Mouse (Mus musculus) hindbrain, embryonic 12.5 days (tissue): ENCODE measurements around the gene Actr8. TPM values are rescaled to one million over a fixed set of nuclear protein-coding genes. Genes with fewer than 3 reads are reported as not detected.

Experiments used
- ATAC-seq: fragments of 200-750 bp; cut with Nextera tagmentation; 2 replicates; pipeline ENCODE4 v1.8.0; 2017; ENCODE audit warnings: moderate TSS enrichment; ENCODE audit not compliant: low FRiP score
- H3K27ac ChIP-seq: fragments of 300-500 bp; sonication (generic); 2 replicates; pipeline ENCODE4 v1.5.1; 2016; ENCODE audit warnings: mild to moderate bottlenecking
- H3K27me3 ChIP-seq: fragments of 300-500 bp; sonication (generic); 2 replicates; pipeline ENCODE4 v1.6.1; 2016; ENCODE audit warnings: mild to moderate bottlenecking
- H3K36me3 ChIP-seq: fragments of 300-500 bp; sonication (generic); 2 replicates; pipeline ENCODE4 v1.6.1; 2016; ENCODE audit warnings: mild to moderate bottlenecking
- H3K4me1 ChIP-seq: fragments of 300-500 bp; sonication (generic); 2 replicates; pipeline ENCODE4 v1.6.1; 2016
- H3K4me2 ChIP-seq: fragments of 300-500 bp; sonication (generic); replicated peaks from 2 replicates; pipeline ENCODE4 v1.6.1; 2016; ENCODE audit warnings: mild to moderate bottlenecking
- H3K4me3 ChIP-seq: fragments of 300-500 bp; sonication (generic); 2 replicates; pipeline ENCODE4 v1.5.1; 2016; ENCODE audit warnings: mild to moderate bottlenecking
- H3K9ac ChIP-seq: fragments of 300-500 bp; sonication (generic); 2 replicates; pipeline ENCODE4 v1.6.1; 2016; ENCODE audit warnings: mild to moderate bottlenecking, moderate library complexity
- H3K9me3 ChIP-seq: fragments of 300-500 bp; sonication (generic); replicated peaks from 2 replicates; pipeline ENCODE4 v1.6.1; 2016; ENCODE audit warnings: mild to moderate bottlenecking
- WGBS: fragments of 180-500 bp; shearing (Covaris S2); methylation state at CpG from one replicate; pipeline ENCODE4 v1.1.7; 2016; 5-methylcytosine and 5-hydroxymethylcytosine counted together
- polyA plus RNA-seq: library from polyadenylated mRNA; unstranded; fragments of >200 nt; fragmentation: Nextera tagmentation; extraction: Ambion mirVana; gene quantifications from 2 replicates; pipeline ENCODE4 v1.2.1, GENCODE M21; 2016

Actr8 gene
- polyA plus RNA-seq, 1 experiment from 2014 or later, result 87.1 TPM

DNA sequence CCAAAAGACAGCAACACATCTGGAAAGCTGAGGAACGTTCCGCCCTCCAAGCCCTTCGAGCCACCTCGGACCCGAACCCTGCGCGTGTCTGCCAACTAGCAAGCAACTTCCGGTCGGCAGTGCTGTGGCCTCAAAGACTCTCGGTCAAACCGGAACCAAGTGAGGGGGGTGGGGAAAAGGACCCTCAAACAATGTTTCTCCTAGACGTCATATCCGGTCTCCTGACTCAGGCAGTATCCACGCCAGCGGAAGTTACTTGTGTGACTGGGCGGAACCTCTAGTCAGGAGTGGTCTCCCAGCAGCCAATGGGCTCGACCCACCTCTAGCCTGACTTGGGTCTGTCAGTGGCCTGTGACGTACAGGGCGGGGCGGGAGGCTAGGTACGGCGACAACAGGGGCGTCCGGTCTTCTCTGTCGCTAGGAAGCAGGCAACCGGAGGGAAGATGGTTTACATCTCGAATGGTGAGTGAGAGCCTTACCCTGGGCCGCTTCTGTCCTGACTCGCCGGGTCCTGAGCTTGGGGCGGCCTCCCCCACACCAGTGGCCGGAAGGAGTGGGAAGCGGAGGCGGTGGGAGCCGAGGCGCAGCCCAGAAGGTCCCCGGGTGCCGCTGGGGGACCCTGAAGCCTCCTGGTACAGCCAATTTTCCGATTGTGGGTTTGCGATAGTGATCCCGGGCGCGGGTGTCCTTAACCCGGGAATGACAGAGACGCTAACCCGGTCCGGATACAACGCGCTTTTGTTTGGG, 9.9 kb upstream of the Actr8 start, which contains the start of gene Selenok:
TSS of gene Selenok (plus strand) at position 234 of the 747 bp plus-strand sequence.
- peak; percentile 100 for ATAC-seq
- Histone ChIP-seq H3K27ac (peak within 1 kb of the TSS; percentile 86), H3K4me3 (peak within 1 kb of the TSS; percentile 91), H3K36me3 (peaks cover 28% of the 10 kb centered on the region), H3K9ac (peak within 1 kb of the TSS; percentile 91), H3K9me3 (no peaks in the 10 kb centered on the region), H3K4me2 (peak within 1 kb of the TSS; percentile 60), H3K4me1 (peaks cover 18% of the 10 kb centered on the region), H3K27me3 (no peaks in the 10 kb centered on the region)
- WGBS, result under 1% methylated on average over 49 of the region's 49 CpGs

DNA sequence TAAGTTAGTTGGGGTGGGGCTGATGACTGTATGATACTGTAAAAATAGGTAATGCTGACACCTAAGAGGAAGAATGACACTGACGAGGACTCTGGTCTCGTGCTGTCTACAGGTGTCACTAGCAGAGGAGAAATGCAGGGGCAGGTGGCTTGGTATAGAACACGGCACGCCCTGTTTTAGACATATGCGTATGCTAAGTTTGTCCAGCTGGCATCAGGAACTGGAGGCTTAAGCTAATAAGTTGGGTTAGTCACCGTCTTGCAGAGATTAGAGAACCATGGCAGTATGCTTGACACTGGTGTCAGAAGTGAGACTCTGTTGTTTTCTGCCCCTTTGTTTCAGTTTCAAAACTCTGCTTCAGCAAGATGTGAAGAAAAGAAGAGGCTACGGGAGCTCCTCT, 6.7 kb upstream of the Actr8 start:
- 96% methylated on average over 7 of the region's 7 CpGs for WGBS

DNA sequence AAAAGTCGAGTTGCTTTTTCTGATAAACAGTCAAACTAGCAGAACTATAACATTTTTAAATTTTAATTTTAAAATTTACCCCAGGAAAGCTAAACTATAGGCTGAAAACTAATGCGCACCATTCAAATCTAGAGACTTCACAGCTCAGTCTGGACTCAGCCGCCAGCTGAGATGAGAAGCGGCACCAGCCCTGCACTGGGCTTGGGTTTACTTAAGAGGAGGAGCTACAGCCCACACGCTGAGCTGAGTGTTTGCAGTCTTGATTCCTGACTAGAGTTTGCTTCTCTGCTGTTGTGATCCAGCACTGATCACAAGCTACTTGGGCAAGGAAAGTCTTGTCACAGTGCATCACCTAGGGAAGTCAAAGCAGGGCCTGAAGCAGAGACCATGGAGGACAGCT, 6.1 kb upstream of the Actr8 start:
- Histone ChIP-seq H3K27me3 (no peaks in the 10 kb centered on the region), H3K36me3 (peaks cover 60% of the 10 kb centered on the region), H3K9ac (no peak overlapping the region), H3K4me2 (no peak overlapping the region), H3K9me3 (no peaks in the 10 kb centered on the region), H3K27ac (no peak overlapping the region), H3K4me3 (no peak overlapping the region), H3K4me1 (peaks cover 17% of the 10 kb centered on the region)
- WGBS, result 82% methylated on average over 5 of the region's 5 CpGs
- no peak for ATAC-seq

More for the DNA sequence above, 6.7 kb upstream of the Actr8 start:
- H3K9me3 ChIP-seq, result no peaks in the 10 kb centered on the region
- no peak overlapping the region for H3K4me3 ChIP-seq
- H3K27me3 ChIP-seq, result no peaks in the 10 kb centered on the region
- no peak overlapping the region for H3K9ac ChIP-seq
- no peak overlapping the region for H3K4me2 ChIP-seq
- H3K27ac ChIP-seq, result no peak overlapping the region
- no peak for ATAC-seq
- peaks cover 18% of the 10 kb centered on the region for H3K4me1 ChIP-seq
- H3K36me3 ChIP-seq, result peaks cover 56% of the 10 kb centered on the region

DNA sequence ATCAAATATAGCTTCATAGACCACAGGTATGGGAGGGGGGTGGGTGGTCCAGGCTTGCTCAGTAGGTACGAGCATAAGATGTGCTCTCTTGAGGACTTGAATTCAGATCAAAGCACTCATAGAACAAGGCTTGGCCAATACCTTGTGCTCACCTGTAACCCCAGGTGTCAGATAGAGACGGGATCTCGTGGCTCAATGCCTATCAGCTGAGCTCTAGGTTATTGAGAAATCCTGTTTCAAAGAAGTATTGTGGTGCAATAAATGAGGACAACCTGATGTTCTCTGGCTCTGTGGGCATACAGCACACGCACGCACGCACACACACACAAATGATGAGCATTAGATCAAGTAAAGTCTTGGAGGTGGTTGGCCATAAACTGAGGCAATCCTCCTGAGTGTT, 1.2 kb upstream of the Actr8 start:
- Histone ChIP-seq H3K4me1 (peaks cover 9% of the 10 kb centered on the region), H3K27me3 (no peaks in the 10 kb centered on the region), H3K4me2 (no peak overlapping the region), H3K9ac (no peak overlapping the region), H3K9me3 (no peaks in the 10 kb centered on the region), H3K36me3 (peaks cover 68% of the 10 kb centered on the region), H3K27ac (no peak overlapping the region), H3K4me3 (no peak overlapping the region)
- ATAC-seq, result no peak
- WGBS, result 97% methylated on average over 6 of the region's 6 CpGs

DNA sequence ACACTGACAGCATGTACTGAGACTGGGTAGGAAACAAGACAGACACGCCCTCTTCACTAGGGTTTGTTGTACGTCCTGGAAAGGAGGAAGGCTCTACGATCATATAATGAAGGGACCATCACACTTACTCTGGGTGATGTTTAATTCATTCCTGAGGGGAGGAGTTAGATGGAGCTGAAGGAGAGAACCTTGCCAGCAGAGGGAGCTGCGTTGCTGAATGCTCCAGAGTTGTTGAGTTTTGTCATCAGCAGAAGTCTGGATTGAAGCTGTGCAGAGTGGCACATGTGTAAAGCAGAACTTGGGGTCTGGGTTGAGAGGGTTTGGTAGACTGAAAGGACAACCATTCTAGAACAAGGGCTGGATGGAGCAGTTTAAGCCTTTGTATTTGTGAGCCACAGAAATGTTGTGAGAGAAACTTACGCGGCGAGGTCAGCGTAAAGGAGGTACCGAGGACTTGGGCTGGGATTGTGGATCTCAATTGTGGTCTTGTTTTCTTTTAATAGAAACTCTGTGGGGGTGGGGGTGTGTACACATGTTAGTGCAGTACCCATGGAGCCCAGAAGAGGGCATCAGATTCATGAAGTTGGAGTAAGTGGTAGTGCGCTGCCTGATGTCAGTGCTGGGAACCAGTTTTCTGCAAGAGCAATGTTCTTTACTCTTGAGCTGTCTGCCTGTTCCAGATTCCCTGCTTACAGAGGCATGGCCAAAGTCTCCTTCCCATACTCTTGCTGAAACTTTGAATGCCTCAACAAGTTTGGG, 2.5 kb downstream of the Actr8 start:
- no peak overlapping the region for H3K27ac ChIP-seq
- no peak overlapping the region for H3K4me3 ChIP-seq
- no peaks in the 10 kb centered on the region for H3K27me3 ChIP-seq
- no peaks in the 10 kb centered on the region for H3K9me3 ChIP-seq
- no peak overlapping the region for H3K4me2 ChIP-seq
- peaks cover 9% of the 10 kb centered on the region for H3K4me1 ChIP-seq
- ATAC-seq, result no peak
- peaks cover 71% of the 10 kb centered on the region for H3K36me3 ChIP-seq
- 96% methylated on average over 10 of the region's 10 CpGs for WGBS
- no peak overlapping the region for H3K9ac ChIP-seq

DNA sequence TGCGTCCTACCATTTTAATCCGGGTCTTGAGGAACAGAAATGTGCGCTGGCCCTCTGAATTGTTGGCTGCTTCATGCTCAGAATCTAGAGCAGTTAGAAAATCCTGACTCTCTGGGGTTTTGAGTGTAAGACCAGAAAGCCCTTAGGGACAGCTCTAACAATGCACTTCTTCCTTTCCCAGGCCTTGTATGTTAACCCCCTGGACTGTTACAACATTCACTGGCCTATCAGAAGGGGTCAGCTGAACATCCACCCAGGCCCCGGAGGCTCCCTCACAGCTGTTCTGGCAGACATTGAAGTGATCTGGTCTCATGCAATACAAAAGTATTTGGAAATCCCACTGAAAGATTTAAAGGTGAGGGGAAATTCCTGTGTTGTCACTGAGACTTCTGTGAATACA, 8.0 kb downstream of the Actr8 start:
- no peak for ATAC-seq
- 96% methylated on average over 4 of the region's 4 CpGs for WGBS

DNA sequence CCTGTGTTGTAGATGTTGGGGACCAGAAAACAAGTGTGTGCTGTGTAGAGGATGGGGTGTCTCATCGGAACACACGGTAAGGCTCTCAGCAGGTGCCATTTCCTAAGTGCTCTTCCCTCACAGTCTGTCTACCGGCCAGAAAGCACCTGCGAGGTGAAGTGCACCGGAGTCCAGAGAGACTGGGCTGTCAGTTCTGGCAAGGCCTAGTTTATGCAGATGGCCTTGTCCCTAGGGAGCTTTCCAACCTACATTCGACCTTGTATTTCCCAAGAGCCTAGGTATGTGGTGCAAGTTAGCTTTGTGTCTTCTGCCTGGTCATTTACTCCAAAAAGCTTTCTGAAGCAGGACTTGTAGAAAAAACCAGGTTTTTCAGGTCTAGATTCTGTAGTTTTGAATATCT, 9.1 kb downstream of the Actr8 start:
- H3K4me3 ChIP-seq, result no peak overlapping the region
- peaks cover 99% of the 10 kb centered on the region for H3K36me3 ChIP-seq
- WGBS, result 93% methylated on average over 6 of the region's 6 CpGs
- no peaks in the 10 kb centered on the region for H3K4me1 ChIP-seq
- ATAC-seq, result no peak
- no peaks in the 10 kb centered on the region for H3K27me3 ChIP-seq
- no peak overlapping the region for H3K27ac ChIP-seq
- no peaks in the 10 kb centered on the region for H3K9me3 ChIP-seq
- no peak overlapping the region for H3K4me2 ChIP-seq
- H3K9ac ChIP-seq, result no peak overlapping the region

More for the DNA sequence above, 8.0 kb downstream of the Actr8 start:
- no peak overlapping the region for H3K27ac ChIP-seq
- no peak overlapping the region for H3K9ac ChIP-seq
- H3K4me3 ChIP-seq, result no peak overlapping the region
- no peaks in the 10 kb centered on the region for H3K9me3 ChIP-seq
- no peaks in the 10 kb centered on the region for H3K4me1 ChIP-seq
- no peaks in the 10 kb centered on the region for H3K27me3 ChIP-seq
- peaks cover 99% of the 10 kb centered on the region for H3K36me3 ChIP-seq
- no peak overlapping the region for H3K4me2 ChIP-seq

DNA sequence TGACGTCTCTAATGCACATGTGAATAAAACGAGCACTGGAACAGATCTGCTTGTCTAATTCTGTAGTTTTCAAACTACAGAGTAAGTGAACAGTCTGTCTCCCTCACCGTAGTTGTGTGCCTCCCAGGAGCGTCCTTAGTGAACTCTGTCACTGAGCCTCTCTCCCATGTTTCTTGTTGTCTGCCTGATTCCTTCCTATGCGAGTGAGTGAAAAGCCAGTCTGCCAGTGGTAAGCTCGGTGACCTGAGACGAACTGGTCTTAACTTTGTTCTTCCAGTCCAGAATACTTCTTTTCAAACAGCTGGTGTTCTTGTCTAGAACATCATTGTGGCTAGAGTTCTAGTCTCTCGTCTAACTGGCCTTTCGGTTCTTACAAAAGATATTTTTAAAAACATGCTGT, 9.6 kb downstream of the Actr8 start:
- Histone ChIP-seq H3K4me1 (no peaks in the 10 kb centered on the region), H3K27me3 (no peaks in the 10 kb centered on the region), H3K9ac (no peak overlapping the region), H3K27ac (no peak overlapping the region), H3K4me2 (no peak overlapping the region), H3K4me3 (no peak overlapping the region), H3K9me3 (no peaks in the 10 kb centered on the region), H3K36me3 (peaks cover 99% of the 10 kb centered on the region)
- ATAC-seq, result no peak
- WGBS, result 95% methylated on average over 9 of the region's 9 CpGs

DNA sequence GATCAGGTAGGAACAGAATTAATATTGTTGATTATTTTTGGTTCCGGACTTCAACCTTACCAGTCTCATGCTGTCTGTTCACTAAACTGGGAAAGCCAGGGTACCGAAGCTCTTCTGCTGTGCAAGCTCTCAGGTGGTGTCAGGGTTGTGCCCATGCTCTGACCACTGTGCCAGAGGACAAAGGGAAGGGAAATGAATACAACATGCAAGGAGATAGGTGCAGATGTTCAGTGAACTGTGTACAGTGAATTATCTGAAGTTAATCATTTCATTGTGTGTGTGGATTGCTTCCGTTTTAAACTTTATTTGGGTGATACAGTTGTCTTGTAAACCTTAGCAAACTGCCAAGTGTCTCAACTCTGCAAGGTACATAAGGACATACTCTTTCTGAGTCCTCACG, 10.2 kb downstream of the Actr8 start:
- no peaks in the 10 kb centered on the region for H3K4me1 ChIP-seq
- H3K9me3 ChIP-seq, result no peaks in the 10 kb centered on the region
- WGBS, result 97% methylated on average over 4 of the region's 4 CpGs
- no peaks in the 10 kb centered on the region for H3K27me3 ChIP-seq
- no peak overlapping the region for H3K9ac ChIP-seq
- H3K4me3 ChIP-seq, result no peak overlapping the region
- no peak overlapping the region for H3K4me2 ChIP-seq
- ATAC-seq, result no peak
- H3K36me3 ChIP-seq, result peaks cover 99% of the 10 kb centered on the region
- H3K27ac ChIP-seq, result no peak overlapping the region

DNA sequence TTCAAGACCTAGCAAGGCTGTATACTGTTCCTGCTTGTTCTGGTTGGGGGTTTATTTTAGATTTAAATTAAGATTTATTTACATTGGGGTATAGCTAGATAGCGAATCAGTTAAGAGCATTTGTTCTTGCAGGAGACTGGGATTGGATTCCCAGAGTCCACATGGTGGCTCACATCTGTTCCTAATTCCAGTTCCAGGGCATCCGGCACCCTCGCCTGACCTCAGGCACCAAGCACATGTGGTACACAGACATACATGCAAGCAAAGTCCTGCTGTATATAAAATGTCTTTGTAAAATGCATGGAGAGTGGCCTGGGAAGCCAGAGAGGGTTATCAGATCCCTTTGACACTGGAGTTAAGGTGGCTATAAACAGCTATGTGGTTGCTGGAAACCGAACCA, 16.8 kb downstream of the Actr8 start:
- Histone ChIP-seq H3K9me3 (no peaks in the 10 kb centered on the region), H3K27ac (no peak overlapping the region), H3K4me1 (no peaks in the 10 kb centered on the region; the same call in 1 of the 2 replicates), H3K9ac (no peak overlapping the region), H3K4me3 (no peak overlapping the region), H3K36me3 (peaks cover 73% of the 10 kb centered on the region), H3K27me3 (no peaks in the 10 kb centered on the region), H3K4me2 (no peak overlapping the region)
- ATAC-seq, result no peak
- WGBS, result 75% methylated on average over 4 of the region's 4 CpGs

DNA sequence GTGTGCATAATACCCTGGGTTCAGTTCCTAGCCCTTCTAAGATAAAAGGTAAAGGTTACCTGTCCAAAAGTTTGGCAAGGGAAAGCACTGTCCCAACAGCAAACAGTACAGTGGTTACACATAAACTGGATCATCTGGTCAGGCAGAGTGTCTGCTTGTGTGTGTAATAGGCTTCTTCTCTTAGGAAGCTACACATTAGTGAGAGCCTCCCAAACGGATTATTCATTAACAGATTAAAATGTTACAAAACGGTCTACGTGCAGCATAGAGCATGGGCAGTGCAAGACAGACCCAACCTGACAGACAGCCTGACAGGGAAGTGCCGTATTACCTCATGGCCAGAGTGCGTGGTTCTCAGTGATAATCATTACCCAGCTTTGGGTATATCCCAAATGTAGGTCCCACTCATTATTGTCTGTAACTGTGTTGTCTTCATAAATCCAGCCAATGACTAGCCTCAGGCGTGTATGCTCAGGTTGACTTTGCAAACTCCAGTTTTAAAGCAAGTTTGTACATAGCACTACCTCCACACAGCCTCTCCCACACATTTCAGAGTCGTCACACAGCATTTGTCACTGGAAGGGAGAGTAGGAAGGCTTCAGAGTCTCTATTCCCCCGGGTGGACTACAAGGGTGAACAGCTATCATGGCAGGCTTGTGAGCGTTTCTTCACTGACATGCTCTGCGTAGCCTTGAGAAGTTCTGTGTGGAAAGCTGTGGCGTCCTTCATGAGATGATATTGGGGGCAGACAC, 18.0 kb downstream of the Actr8 start:
- Histone ChIP-seq H3K9me3 (no peaks in the 10 kb centered on the region), H3K27me3 (no peaks in the 10 kb centered on the region), H3K36me3 (peaks cover 61% of the 10 kb centered on the region), H3K4me1 (no peaks in the 10 kb centered on the region; the same call in 1 of the 2 replicates), H3K4me2 (no peak overlapping the region), H3K4me3 (no peak overlapping the region), H3K27ac (no peak overlapping the region), H3K9ac (no peak overlapping the region)
- 91% methylated on average over 11 of the region's 11 CpGs for WGBS
- ATAC-seq, result no peak

DNA sequence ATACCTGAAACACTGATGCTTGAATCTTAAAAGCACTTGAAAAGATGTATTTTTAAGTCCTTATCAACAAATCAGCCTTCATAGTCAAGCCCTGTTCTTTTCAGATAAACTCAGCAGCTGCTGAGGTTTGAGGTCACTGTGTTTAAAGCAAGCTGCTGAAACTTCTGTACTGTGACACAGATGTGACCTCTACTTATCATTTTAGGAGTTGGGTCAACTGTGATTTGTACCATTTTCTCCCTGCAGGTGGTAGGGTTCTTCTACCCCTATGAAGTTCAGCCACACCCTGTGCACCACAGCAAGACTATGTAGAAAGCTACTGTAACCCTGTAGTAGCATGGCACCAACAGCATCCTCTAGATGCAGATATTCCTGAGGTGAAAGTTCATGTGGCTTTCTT, 19.2 kb downstream of the Actr8 start:
- Histone ChIP-seq H3K27me3 (no peaks in the 10 kb centered on the region), H3K36me3 (peaks cover 49% of the 10 kb centered on the region)

More for the DNA sequence above, 19.2 kb downstream of the Actr8 start:
- H3K4me3 ChIP-seq, result no peak overlapping the region
- H3K9me3 ChIP-seq, result no peaks in the 10 kb centered on the region
- no peak overlapping the region for H3K9ac ChIP-seq
- no peak overlapping the region for H3K4me2 ChIP-seq
- no peaks in the 10 kb centered on the region; the same call in 1 of the 2 replicates for H3K4me1 ChIP-seq
- H3K27ac ChIP-seq, result no peak overlapping the region
- ATAC-seq, result no peak
